Mouse (Mus musculus) liver, adult 2 months (tissue): Measurements from ENCODE around the gene Gnat2.

Experiments used
- CTCF ChIP-seq: fragments of 200-500 bp; IDR thresholded peaks from 2 replicates; pipeline ENCODE4 v1.5.1; 2011; ENCODE audit warnings: low read depth, low read length, control low read depth
- POLR2A ChIP-seq: fragments of 200-500 bp; IDR thresholded peaks from 2 replicates; pipeline ENCODE4 v1.6.1; 2011; ENCODE audit warnings: low read length, control low read depth; ENCODE audit not compliant: insufficient read depth; ENCODE audit errors: extremely low read depth

- TF ChIP-seq POLR2A (no peak), CTCF (no peak)
These were observed 6.7 kb upstream of the Gnat2 start for GRCm38 (mm10) chr3:108085721-108086469.
